8 mouse cellular contexts compared by ENCODE assay signal in genomic region chr2:32428262-32428722, GRCm38 (mm10). TPM values are rescaled to one million over a fixed set of nuclear protein-coding genes. Genes with fewer than 3 reads are reported as not detected.
DNase-seq lines count a peak whose midpoint lies in the region; ATAC-seq lines count a peak whose summit lies in the region.

No protein-coding gene starts in this region.

- peak; percentile 61 for ATAC-seq in kidney, embryonic 14.5 days (ENCODE audit: low FRiP score, low TSS enrichment)
- peak; percentile 53 for ATAC-seq in midbrain, embryonic 14.5 days (ENCODE audit: low FRiP score, low TSS enrichment)

- peak overlapping the region; percentile 71 for H3K27ac ChIP-seq in kidney, embryonic 14.5 days (ENCODE audit: low read depth, low read length)
- H3K27ac ChIP-seq in midbrain, embryonic 14.5 days (replicated peaks; ENCODE audit: low read depth, low read length) = peak overlapping the region; percentile 85

- H3K4me3 ChIP-seq in kidney, embryonic 14.5 days (ENCODE audit: low read length) = peak overlapping the region; percentile 16
- H3K4me3 ChIP-seq in midbrain, embryonic 14.5 days (replicated peaks; ENCODE audit: low read depth, low read length) = peak overlapping the region; percentile 57

- H3K4me1 ChIP-seq in kidney, embryonic 14.5 days (ENCODE audit: control insufficient read depth, insufficient read depth, low read length) = peaks cover 46% of the 10 kb centered on the region
- H3K4me1 ChIP-seq in midbrain, embryonic 14.5 days (ENCODE audit: control insufficient read depth, insufficient read depth, low read length) = peaks cover 54% of the 10 kb centered on the region

- H3K9ac ChIP-seq in kidney, embryonic 14.5 days (ENCODE audit: low read depth, low read length) = peak overlapping the region; percentile 28; the same call in 1 of the 2 replicates
- H3K9ac ChIP-seq in midbrain, embryonic 14.5 days (replicated peaks; ENCODE audit: low read length) = peak overlapping the region; percentile 77

- H3K36me3 ChIP-seq in kidney, embryonic 14.5 days (ENCODE audit: control insufficient read depth, insufficient read depth, low read length) = no peaks in the 10 kb centered on the region
- H3K36me3 ChIP-seq in midbrain, embryonic 14.5 days (ENCODE audit: control insufficient read depth, insufficient read depth, low read length) = no peaks in the 10 kb centered on the region

- 25% methylated on average over 8 of the region's 8 CpGs for WGBS in kidney, embryonic 14.5 days
- WGBS in midbrain, embryonic 14.5 days = 38% methylated on average over 8 of the region's 8 CpGs

- H3K9me3 ChIP-seq in kidney, embryonic 14.5 days (ENCODE audit: control insufficient read depth, low read length) = no peaks in the 10 kb centered on the region
- H3K9me3 ChIP-seq in midbrain, embryonic 14.5 days (ENCODE audit: control insufficient read depth, low read length) = no peaks in the 10 kb centered on the region

- no peaks in the 10 kb centered on the region for H3K27me3 ChIP-seq in kidney, embryonic 14.5 days (ENCODE audit: control insufficient read depth, insufficient read depth, low read length)
- H3K27me3 ChIP-seq in midbrain, embryonic 14.5 days (ENCODE audit: control insufficient read depth, insufficient read depth, low read length) = no peaks in the 10 kb centered on the region

- intact Hi-C loops in left cerebral cortex, postnatal 36 days (cut with DNase I) = loop anchor here (2.0 kb wide), 1 partner anchor 23 kb away; the partner anchor contains the start of genes Naif1 and Slc25a25

- DNase-seq in kidney, postnatal 14 days = no peak
- peak; percentile 38 for DNase-seq in adrenal gland, postnatal 25 days
- DNase-seq in frontal cortex, postnatal 10 days (ENCODE audit: low spot score in 2 of 2) = peak; percentile 48 to 67
- DNase-seq in left cerebral cortex, postnatal 36 days (ENCODE audit: low spot score in 2 of 2) = peak; percentile 54 to 69
- DNase-seq in midbrain, embryonic 14.5 days = peak; percentile 79
- no peak for DNase-seq in gastrocnemius, postnatal 25 days
- DNase-seq in cerebellum, adult 9-11 months = no peak

- H3K4me2 ChIP-seq in kidney, embryonic 14.5 days (replicated peaks; ENCODE audit: low read depth, low read length) = peak overlapping the region; percentile 31
- H3K4me2 ChIP-seq in midbrain, embryonic 14.5 days (ENCODE audit: low read length) = peak overlapping the region; percentile 91

RNA-seq across cellular contexts. Expression of gene Naif1, which starts 22.0 kb away (rescaled TPM):
- 6.4 and 6.8 TPM in 2 replicates for polyA plus RNA-seq in kidney, embryonic 14.5 days (2014; fragmentation: Nextera tagmentation; extraction: Ambion mirVana)
- total RNA-seq in adrenal gland, postnatal 25 days (2021) = 5.5 and 5.6 TPM in 2 replicates
- 1 to 10 TPM; 3.9 TPM for total RNA-seq in left cerebral cortex, postnatal 36 days (2021)
- 5.3 and 5.6 TPM in 2 replicates for polyA plus RNA-seq in midbrain, embryonic 14.5 days (2014; fragmentation: Nextera tagmentation; extraction: Ambion mirVana)
- total RNA-seq in gastrocnemius, postnatal 25 days (2021) = 1 to 10 TPM; 1.6 to 2.0 TPM

RNA-seq across cellular contexts. Expression of gene Slc25a25, which starts 23.0 kb away (rescaled TPM):
- polyA plus RNA-seq in kidney, embryonic 14.5 days (2014; fragmentation: Nextera tagmentation; extraction: Ambion mirVana) = 10.7 and 14.8 TPM in 2 replicates
- 16.4 and 28.0 TPM in 2 replicates for total RNA-seq in adrenal gland, postnatal 25 days (2021)
- 10 to 100 TPM; 58.5 to 60.5 TPM for total RNA-seq in left cerebral cortex, postnatal 36 days (2021)
- polyA plus RNA-seq in midbrain, embryonic 14.5 days (2014; fragmentation: Nextera tagmentation; extraction: Ambion mirVana) = 36.3 and 41.5 TPM in 2 replicates
- total RNA-seq in gastrocnemius, postnatal 25 days (2021) = 10 to 100 TPM; 19.2 to 68.3 TPM

RNA-seq across cellular contexts. Expression of gene Ptges2, which starts 32.6 kb away (rescaled TPM):
- 32.2 and 36.4 TPM in 2 replicates for polyA plus RNA-seq in kidney, embryonic 14.5 days (2014; fragmentation: Nextera tagmentation; extraction: Ambion mirVana)
- 49.8 and 51.8 TPM in 2 replicates for total RNA-seq in adrenal gland, postnatal 25 days (2021)
- total RNA-seq in left cerebral cortex, postnatal 36 days (2021) = 10 to 100 TPM; 40.6 to 54.8 TPM
- polyA plus RNA-seq in midbrain, embryonic 14.5 days (2014; fragmentation: Nextera tagmentation; extraction: Ambion mirVana) = 46.2 and 64.4 TPM in 2 replicates
- total RNA-seq in gastrocnemius, postnatal 25 days (2021) = 10 to 100 TPM; 42.2 to 49.3 TPM

RNA-seq across cellular contexts. Expression of gene Lcn2, which starts 40.2 kb away (rescaled TPM):
- polyA plus RNA-seq in kidney, embryonic 14.5 days (2014; fragmentation: Nextera tagmentation; extraction: Ambion mirVana) = 1.6 and 1.7 TPM in 2 replicates
- total RNA-seq in adrenal gland, postnatal 25 days (2021) = 1.0 and 1.5 TPM in 2 replicates
- total RNA-seq in left cerebral cortex, postnatal 36 days (2021) = 1 to 10 TPM in 1 of 2 experiments, under 1 TPM in 1; 0.91 to 1.8 TPM
- not detected in 2 replicates for polyA plus RNA-seq in midbrain, embryonic 14.5 days (2014; fragmentation: Nextera tagmentation; extraction: Ambion mirVana)
- total RNA-seq in gastrocnemius, postnatal 25 days (2021) = 1 to 10 TPM; 1.4 to 2.1 TPM

RNA-seq across cellular contexts. Expression of gene 1110008P14Rik, which starts 46.6 kb away (rescaled TPM):
- polyA plus RNA-seq in kidney, embryonic 14.5 days (2014; fragmentation: Nextera tagmentation; extraction: Ambion mirVana) = 50.1 and 52.0 TPM in 2 replicates
- total RNA-seq in adrenal gland, postnatal 25 days (2021) = 173 and 191 TPM in 2 replicates
- 100 to 1,000 TPM; 312 to 437 TPM for total RNA-seq in left cerebral cortex, postnatal 36 days (2021)
- polyA plus RNA-seq in midbrain, embryonic 14.5 days (2014; fragmentation: Nextera tagmentation; extraction: Ambion mirVana) = 107 and 153 TPM in 2 replicates
- total RNA-seq in gastrocnemius, postnatal 25 days (2021) = 10 to 100 TPM; 35.2 to 39.7 TPM

Comparison
In these comparisons a context has a peak if more than half of its experiments do, and no peak if none do; other contexts are left out.
1. DNase-seq: peak in adrenal gland, postnatal 25 days (single experiment), frontal cortex, postnatal 10 days (2 of 2), left cerebral cortex, postnatal 36 days (2 of 2) and midbrain, embryonic 14.5 days (single experiment); none in kidney, postnatal 14 days (single experiment), gastrocnemius, postnatal 25 days (single experiment) and cerebellum, adult 9-11 months (single experiment).